Mouse (Mus musculus): ENCODE data around the gene Kdsr. TPM values are rescaled to one million over a fixed set of nuclear protein-coding genes. Genes with fewer than 3 reads are reported as not detected.

The Kdsr gene
- polyA plus RNA-seq, 1 experiment from 2014 or later, result 16.3 TPM

DNA sequence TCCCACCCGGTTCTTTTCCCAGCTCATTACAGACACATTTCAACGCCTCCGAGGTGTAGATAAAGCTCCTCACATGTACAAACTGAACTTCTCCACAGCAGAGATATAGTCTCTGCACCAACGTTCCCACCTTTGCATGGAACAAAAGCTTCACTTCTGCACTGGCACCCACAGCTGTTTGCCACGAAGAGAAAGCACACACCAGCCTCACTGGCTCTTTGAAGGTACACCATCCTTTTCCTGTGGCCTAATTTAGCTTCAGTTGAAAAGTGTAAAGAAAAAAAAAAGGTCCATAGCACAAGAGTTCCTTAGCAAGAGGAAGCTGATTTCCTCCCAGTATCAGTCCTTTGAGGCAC lies 71.4 kb downstream of the Kdsr start:
- no peaks in the 10 kb centered on the region for H3K9me3 ChIP-seq (ENCODE audit: control insufficient read depth, low read length)
- 91% methylated on average over 5 of the region's 5 CpGs for WGBS
- H3K4me3 ChIP-seq (ENCODE audit: low read depth, low read length), result no peak overlapping the region
- ATAC-seq (ENCODE audit: low read depth), result no peak
- no peaks in the 10 kb centered on the region for H3K36me3 ChIP-seq (ENCODE audit: control insufficient read depth, insufficient read depth, low read length)
- H3K9ac ChIP-seq (replicated peaks; ENCODE audit: low read depth, low read length), result no peak overlapping the region
- no peak overlapping the region for H3K4me2 ChIP-seq (ENCODE audit: low read depth, low read length)
- no peak overlapping the region for H3K27ac ChIP-seq (ENCODE audit: low read depth, low read length)
- no peaks in the 10 kb centered on the region for H3K4me1 ChIP-seq (ENCODE audit: control insufficient read depth, insufficient read depth, low read length)
- no peaks in the 10 kb centered on the region for H3K27me3 ChIP-seq (ENCODE audit: control insufficient read depth, insufficient read depth, low read length)

DNA sequence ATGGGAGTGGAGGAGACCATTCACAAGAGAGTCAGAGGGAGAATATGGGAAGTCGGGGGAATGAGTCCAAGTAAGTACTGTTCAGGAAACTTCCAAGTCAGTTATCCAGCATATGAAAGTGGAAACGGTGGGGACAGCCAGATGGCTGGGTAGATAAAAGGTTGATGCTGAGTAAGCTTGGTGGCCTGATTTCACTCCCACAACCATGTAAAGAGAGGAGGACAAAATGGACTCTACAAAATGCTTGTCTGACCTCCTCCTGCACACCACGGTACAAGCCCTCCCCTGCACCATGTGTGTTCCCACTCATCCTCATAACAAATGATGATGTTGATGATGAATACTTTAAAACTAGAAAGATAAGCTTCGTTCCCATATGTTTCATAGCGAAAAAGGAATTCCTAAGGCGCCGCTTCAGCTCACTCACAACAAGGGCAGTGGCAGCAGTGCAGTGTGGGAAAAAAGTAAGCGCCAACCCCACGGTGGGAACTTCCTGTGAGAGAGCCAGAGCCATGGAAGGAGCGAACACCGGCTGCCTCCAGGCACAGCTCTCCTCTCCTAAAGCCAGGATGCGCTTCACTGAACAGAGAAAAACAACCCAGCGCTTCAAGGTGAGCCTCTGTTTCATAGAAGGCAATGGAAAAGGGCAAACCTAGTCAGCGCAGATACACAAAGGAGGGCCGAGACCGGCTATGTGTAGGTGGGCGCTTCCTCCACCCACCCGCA lies 71.9 kb downstream of the Kdsr start:
- Histone ChIP-seq H3K9me3 (ENCODE audit: control insufficient read depth, low read length) (no peaks in the 10 kb centered on the region), H3K27me3 (ENCODE audit: control insufficient read depth, insufficient read depth, low read length) (no peaks in the 10 kb centered on the region), H3K9ac (replicated peaks; ENCODE audit: low read depth, low read length) (no peak overlapping the region), H3K4me2 (ENCODE audit: low read depth, low read length) (no peak overlapping the region), H3K36me3 (ENCODE audit: control insufficient read depth, insufficient read depth, low read length) (no peaks in the 10 kb centered on the region), H3K27ac (ENCODE audit: low read depth, low read length) (no peak overlapping the region), H3K4me3 (ENCODE audit: low read depth, low read length) (no peak overlapping the region), H3K4me1 (ENCODE audit: control insufficient read depth, insufficient read depth, low read length) (no peaks in the 10 kb centered on the region)
- 91% methylated on average over 18 of the region's 18 CpGs for WGBS
- no peak for ATAC-seq (ENCODE audit: low read depth)

DNA sequence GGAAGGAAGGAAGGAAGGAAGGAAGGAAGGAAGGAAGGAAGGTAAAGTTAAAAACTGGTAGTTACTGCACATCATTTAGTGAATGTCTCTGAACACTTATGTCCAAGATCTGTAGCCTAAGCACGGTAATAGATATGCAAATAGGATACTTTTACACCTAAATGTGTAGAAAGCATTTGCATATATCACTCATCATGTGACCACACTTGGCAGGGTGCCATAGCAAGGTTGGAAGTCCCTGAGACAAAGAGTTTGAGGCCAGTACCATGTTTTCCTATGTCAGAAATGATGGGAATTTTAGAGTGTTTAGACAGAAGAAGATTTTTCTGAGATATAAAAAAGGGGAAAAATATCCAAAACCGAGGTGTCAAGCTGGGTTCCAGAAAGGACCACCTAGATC lies 73.8 kb downstream of the Kdsr start:
- Histone ChIP-seq H3K36me3 (ENCODE audit: control insufficient read depth, insufficient read depth, low read length) (no peaks in the 10 kb centered on the region), H3K4me2 (ENCODE audit: low read depth, low read length) (no peak overlapping the region), H3K9me3 (ENCODE audit: control insufficient read depth, low read length) (no peaks in the 10 kb centered on the region), H3K27me3 (ENCODE audit: control insufficient read depth, insufficient read depth, low read length) (no peaks in the 10 kb centered on the region), H3K4me1 (ENCODE audit: control insufficient read depth, insufficient read depth, low read length) (no peaks in the 10 kb centered on the region), H3K4me3 (ENCODE audit: low read depth, low read length) (no peak overlapping the region), H3K9ac (replicated peaks; ENCODE audit: low read depth, low read length) (no peak overlapping the region), H3K27ac (ENCODE audit: low read depth, low read length) (no peak overlapping the region)
- 63% methylated on average over 2 of the region's 2 CpGs for WGBS
- no peak for ATAC-seq (ENCODE audit: low read depth)

DNA sequence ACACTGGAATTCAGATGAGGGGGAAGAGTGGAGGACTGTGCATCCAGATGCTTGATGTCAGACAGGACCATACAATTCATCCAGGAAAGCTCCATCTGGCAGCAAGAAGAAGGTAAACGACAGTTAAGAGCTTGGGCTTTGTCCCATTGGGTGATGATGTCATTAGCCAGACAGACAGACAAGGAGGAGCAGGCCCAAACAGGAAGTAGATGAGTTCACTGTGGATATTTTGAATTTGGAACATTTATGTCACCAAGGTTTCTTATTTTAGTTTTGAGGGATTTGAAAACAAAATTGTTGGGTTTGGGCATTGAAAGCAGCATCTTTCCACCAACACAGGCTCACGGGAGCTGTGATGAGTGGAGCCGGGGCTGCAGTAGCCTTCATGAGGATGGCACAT lies 75.0 kb downstream of the Kdsr start:
- Histone ChIP-seq H3K4me3 (ENCODE audit: low read depth, low read length) (no peak overlapping the region), H3K27ac (ENCODE audit: low read depth, low read length) (no peak overlapping the region), H3K4me2 (ENCODE audit: low read depth, low read length) (no peak overlapping the region), H3K27me3 (ENCODE audit: control insufficient read depth, insufficient read depth, low read length) (no peaks in the 10 kb centered on the region), H3K9ac (replicated peaks; ENCODE audit: low read depth, low read length) (no peak overlapping the region), H3K9me3 (ENCODE audit: control insufficient read depth, low read length) (no peaks in the 10 kb centered on the region), H3K36me3 (ENCODE audit: control insufficient read depth, insufficient read depth, low read length) (no peaks in the 10 kb centered on the region), H3K4me1 (ENCODE audit: control insufficient read depth, insufficient read depth, low read length) (no peaks in the 10 kb centered on the region)
- ATAC-seq (ENCODE audit: low read depth), result no peak
- 85% methylated on average over 3 of the region's 3 CpGs for WGBS

DNA sequence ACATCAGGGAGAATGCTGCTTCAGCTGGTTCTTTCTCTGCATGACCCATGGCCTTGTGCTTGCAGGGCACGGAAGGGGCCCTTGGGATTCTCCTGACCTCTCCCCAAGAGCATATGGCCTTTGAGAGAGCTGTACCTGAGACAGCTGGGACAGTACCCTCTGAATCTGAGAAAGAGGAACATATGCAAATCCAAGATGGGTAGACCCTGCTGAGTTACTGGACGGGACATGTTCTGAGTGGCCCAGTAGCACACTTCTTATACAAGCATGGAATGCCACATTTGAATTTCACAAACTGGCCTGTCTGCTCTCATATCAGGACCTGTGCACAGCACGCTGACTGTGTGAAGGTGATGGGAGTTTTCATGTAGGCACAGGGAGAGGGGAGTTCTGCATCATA lies 76.7 kb downstream of the Kdsr start:
- WGBS, result 89% methylated on average over 3 of the region's 3 CpGs
- Histone ChIP-seq H3K27ac (ENCODE audit: low read depth, low read length) (no peak overlapping the region), H3K4me3 (ENCODE audit: low read depth, low read length) (no peak overlapping the region), H3K27me3 (ENCODE audit: control insufficient read depth, insufficient read depth, low read length) (no peaks in the 10 kb centered on the region), H3K36me3 (ENCODE audit: control insufficient read depth, insufficient read depth, low read length) (no peaks in the 10 kb centered on the region), H3K4me2 (ENCODE audit: low read depth, low read length) (no peak overlapping the region), H3K9ac (replicated peaks; ENCODE audit: low read depth, low read length) (no peak overlapping the region), H3K4me1 (ENCODE audit: control insufficient read depth, insufficient read depth, low read length) (no peaks in the 10 kb centered on the region), H3K9me3 (ENCODE audit: control insufficient read depth, low read length) (no peaks in the 10 kb centered on the region)
- ATAC-seq (ENCODE audit: low read depth), result no peak

DNA sequence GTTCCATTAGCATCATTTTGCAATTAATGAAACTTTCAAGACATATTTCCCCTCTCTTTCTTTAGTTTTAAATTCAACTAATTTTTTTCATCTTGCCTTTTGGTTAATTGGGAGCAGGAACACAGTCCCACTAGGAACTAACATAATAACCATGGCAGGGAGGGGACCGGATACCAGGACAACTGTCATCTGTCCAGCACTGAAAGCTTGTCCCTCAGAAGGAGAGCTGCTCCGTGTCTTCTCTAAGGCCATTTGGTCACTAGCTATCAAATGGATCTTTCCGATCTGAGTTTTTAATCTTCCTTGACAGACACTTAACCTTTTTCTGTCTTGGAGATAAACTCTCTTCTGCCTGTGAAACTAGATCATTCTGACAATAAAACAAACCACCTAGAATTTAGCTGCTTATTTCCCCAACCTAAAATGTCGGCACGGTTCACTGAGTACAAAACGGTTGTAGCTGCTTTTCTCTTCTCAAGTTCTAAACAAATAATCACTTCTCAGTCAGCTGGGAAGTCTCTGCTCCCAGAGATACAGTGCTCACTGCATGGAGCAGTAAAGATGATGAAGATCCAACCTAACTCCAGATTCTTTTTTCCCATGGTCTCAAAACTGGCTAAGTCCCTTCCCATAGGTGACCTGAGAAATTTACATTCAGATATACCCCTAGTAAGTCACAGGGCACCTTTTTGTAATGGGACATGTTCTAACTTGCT lies 79.6 kb downstream of the Kdsr start:
- Histone ChIP-seq H3K36me3 (ENCODE audit: control insufficient read depth, insufficient read depth, low read length) (no peaks in the 10 kb centered on the region), H3K9ac (replicated peaks; ENCODE audit: low read depth, low read length) (no peak overlapping the region), H3K4me3 (ENCODE audit: low read depth, low read length) (no peak overlapping the region), H3K27ac (ENCODE audit: low read depth, low read length) (no peak overlapping the region), H3K4me1 (ENCODE audit: control insufficient read depth, insufficient read depth, low read length) (no peaks in the 10 kb centered on the region), H3K27me3 (ENCODE audit: control insufficient read depth, insufficient read depth, low read length) (no peaks in the 10 kb centered on the region), H3K9me3 (ENCODE audit: control insufficient read depth, low read length) (no peaks in the 10 kb centered on the region), H3K4me2 (ENCODE audit: low read depth, low read length) (no peak overlapping the region)
- 81% methylated on average over 6 of the region's 6 CpGs for WGBS
- ATAC-seq (ENCODE audit: low read depth), result no peak

DNA sequence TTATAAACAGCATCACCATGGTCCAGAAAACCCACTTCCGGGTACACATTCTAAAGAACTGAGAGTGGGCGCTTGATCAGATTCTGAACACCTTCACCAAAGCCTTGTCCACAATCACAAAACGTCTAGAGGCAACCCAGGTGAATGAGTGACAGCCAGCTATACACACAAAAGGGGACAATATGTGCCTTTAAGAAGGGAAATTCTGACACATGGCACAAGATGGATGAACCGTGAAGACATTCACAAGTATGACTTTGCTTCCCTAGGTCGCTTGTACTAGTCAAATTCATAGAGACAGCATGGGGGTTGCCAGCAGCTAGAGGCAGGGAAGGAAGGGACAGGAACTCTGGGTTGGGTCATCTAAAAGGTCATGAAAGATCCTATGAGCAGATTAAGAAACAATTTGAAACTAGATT lies 81.5 kb downstream of the Kdsr start:
- no peaks in the 10 kb centered on the region for H3K27me3 ChIP-seq (ENCODE audit: control insufficient read depth, insufficient read depth, low read length)
- no peaks in the 10 kb centered on the region for H3K9me3 ChIP-seq (ENCODE audit: control insufficient read depth, low read length)
- H3K27ac ChIP-seq (ENCODE audit: low read depth, low read length), result no peak overlapping the region
- ATAC-seq (ENCODE audit: low read depth), result no peak
- WGBS, result 81% methylated on average over 5 of the region's 5 CpGs
- no peak overlapping the region for H3K4me2 ChIP-seq (ENCODE audit: low read depth, low read length)
- no peak overlapping the region for H3K9ac ChIP-seq (replicated peaks; ENCODE audit: low read depth, low read length)
- H3K4me3 ChIP-seq (ENCODE audit: low read depth, low read length), result no peak overlapping the region
- no peaks in the 10 kb centered on the region for H3K4me1 ChIP-seq (ENCODE audit: control insufficient read depth, insufficient read depth, low read length)
- H3K36me3 ChIP-seq (ENCODE audit: control insufficient read depth, insufficient read depth, low read length), result no peaks in the 10 kb centered on the region

Other genes with a start within 250 kb of the Kdsr start
- gene Bcl2, start 45.5 kb downstream of the Kdsr start, polyA plus RNA-seq (2014; fragmentation: Nextera tagmentation; extraction: Ambion mirVana), result 14.2 and 14.4 TPM in 2 replicates
- gene Vps4b, start 37.0 kb upstream of the Kdsr start, polyA plus RNA-seq (2014; fragmentation: Nextera tagmentation; extraction: Ambion mirVana), result 32.8 and 45.9 TPM in 2 replicates
- gene Serpinb5, start 101.4 kb upstream of the Kdsr start, polyA plus RNA-seq (2014; fragmentation: Nextera tagmentation; extraction: Ambion mirVana), result not detected in 2 replicates
- gene Serpinb12, start 174.7 kb upstream of the Kdsr start, polyA plus RNA-seq (2014; fragmentation: Nextera tagmentation; extraction: Ambion mirVana), result 0.24 TPM in 1 of 2 replicates, not detected in the other
- not detected in 2 replicates for gene Serpinb13, start 221.3 kb upstream of the Kdsr start, polyA plus RNA-seq (2014; fragmentation: Nextera tagmentation; extraction: Ambion mirVana)

Data from neural tube, embryonic 14.5 days (tissue).